Comparison of ENCODE assay signal across 19 mouse cellular contexts in the genomic region with DNA sequence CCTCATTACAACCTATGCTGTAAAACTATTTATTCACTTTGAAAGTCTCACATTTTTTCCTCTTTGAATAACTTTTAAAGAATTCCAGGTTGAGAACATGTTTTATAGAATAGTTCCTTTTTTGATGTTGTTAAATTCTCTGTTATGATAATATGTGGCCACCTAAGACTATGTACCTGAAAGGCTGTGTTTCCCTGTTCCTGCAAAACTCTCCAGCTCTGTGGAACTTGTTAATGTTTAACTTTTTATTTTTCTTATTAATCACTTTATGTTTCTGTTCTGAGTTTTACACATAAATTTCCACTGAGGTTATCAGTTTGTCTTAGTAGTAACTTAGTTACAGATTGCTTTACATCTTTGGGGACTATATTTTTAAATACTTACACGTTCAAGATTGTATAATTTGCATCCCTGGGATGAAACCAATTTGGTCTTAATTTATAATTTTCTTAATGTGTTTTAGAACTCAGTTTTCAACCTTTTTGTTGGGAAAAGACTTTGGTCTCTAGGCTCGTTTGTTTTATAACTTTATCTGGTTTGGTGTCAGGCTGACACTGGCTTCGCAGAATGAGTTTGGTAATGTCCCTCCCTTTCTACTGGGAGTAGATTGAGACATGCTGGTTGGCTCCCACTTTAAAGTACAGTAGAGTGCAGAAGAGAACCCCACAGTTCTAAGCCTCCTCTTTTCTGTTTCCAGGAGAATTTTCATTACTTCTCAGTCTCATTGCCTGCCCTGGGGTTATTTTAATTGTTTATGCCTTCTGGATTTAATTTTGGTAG.
"Had no signal": no experiment of that assay in that cellular context is flagged by ENCODE, and none has a peak within 500 bp of the region (broad histone marks: within the 10 kb centered on the region; RNA-seq: fewer than 3 reads in every experiment).

No protein-coding gene starts in this region.

- H3K9ac ChIP-seq: lung, embryonic 14.5 days; midbrain, embryonic 12.5 days; neural tube, embryonic 13.5 days; neural tube, embryonic 15.5 days had no signal

- H3K36me3 ChIP-seq: midbrain, embryonic 10.5 days; midbrain, embryonic 12.5 days; neural tube, embryonic 13.5 days; neural tube, embryonic 15.5 days had no signal

- H3K4me3 ChIP-seq: midbrain, embryonic 10.5 days; midbrain, embryonic 12.5 days; myocyte; neural tube, embryonic 13.5 days; neural tube, embryonic 15.5 days had no signal

- H3K9me3 ChIP-seq: midbrain, embryonic 10.5 days; midbrain, embryonic 12.5 days; neural tube, embryonic 13.5 days; neural tube, embryonic 15.5 days had no signal

- H3K4me2 ChIP-seq: lung, embryonic 14.5 days; midbrain, embryonic 12.5 days; neural tube, embryonic 13.5 days; neural tube, embryonic 15.5 days had no signal

- H3K27me3 ChIP-seq: midbrain, embryonic 12.5 days; neural tube, embryonic 13.5 days; neural tube, embryonic 15.5 days had no signal

- ATAC-seq: midbrain, embryonic 16.5 days had no signal

- H3K4me1 ChIP-seq: midbrain, embryonic 10.5 days; midbrain, embryonic 12.5 days; neural tube, embryonic 13.5 days; neural tube, embryonic 15.5 days had no signal

- DNase-seq: lung, adult 18-20 months; lung, embryonic 14.5 days; lung, postnatal 10 days; lung, postnatal 4 days; midbrain, embryonic 14.5 days; retina, postnatal 1 day; right cerebral cortex, adult 18-20 months; right cerebral cortex, postnatal 25 days; right cerebral cortex, postnatal 4 days; spleen, adult 18-20 months; thymus, adult 18-20 months; thymus, postnatal 14 days; thymus, postnatal 36 days had no signal

- H3K27ac ChIP-seq: midbrain, embryonic 10.5 days; midbrain, embryonic 12.5 days; neural tube, embryonic 13.5 days; neural tube, embryonic 15.5 days had no signal
